Mouse (Mus musculus): ENCODE data around the gene Atrn.

Gene Atrn

DNA sequence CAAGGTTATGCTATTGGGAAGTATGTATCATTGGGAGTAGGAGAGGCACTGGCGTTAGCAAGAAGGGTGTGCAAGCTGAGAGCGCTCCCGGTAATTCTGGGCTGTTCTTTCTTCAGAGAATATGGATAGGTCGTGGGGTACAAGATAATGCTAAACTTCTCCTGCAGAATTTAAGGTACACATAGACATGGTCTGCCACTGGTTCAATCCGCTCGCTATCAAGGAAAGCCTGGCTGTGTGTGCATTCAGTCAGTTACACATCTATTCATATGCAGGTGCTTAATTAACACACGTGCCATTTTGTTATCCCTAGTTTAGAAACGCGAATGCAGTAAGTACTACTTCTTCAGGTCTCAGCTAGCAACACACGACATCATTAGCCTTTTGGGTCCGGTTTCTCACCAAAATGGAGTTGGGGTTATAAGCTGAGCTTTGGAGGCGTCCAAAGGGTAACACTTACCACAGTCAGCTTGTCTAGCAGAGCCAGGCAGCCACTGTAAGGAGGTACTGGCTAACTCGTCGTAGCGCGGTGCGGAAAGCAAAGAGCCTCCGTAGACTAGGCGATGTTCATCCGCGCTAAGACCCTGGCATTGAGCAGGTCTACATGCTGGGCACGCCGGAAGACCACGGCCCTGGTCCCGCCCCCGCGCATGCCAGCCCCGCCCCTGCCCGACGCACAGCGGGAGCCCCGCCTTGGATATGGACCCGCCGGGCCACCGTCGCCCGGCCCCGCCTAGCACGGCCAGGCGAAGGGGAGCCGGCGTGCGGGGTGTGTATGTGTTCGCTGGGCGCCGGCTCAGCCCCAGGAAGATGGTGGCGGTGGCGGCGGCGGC lies at the start of gene Atrn, which contains the start of gene 4930402H24Rik:
Gene Atrn, plus strand, starts transcription at position 745 of the 833 bp plus-strand sequence.
Gene 4930402H24Rik, minus strand, starts transcription at position 656 of the 833 bp plus-strand sequence.
- peak; percentile 94 for DNase-seq

GRCm38 (mm10) chr2:130862091-130862490 lies 44.2 kb upstream of the Atrn start:
- no peak for DNase-seq

DNA sequence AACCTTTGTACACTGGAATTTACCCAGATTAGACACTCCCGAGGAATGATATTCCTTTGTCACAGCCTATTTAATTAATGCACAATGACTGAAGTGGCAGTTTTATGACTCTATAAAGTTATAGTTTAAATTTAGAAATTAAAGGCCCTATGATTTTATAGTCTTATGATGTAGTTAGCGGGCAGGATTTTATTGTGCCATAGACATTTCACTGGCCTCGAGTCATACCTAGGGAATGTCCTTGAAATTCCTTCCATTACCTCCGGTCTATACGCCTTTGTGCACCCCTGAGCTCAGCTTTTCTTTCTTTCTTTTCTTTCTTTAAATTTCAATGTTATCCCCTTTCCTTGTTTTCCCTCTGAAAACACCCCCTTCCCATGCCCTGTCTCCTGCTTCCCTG lies 35.4 kb upstream of the Atrn start:
- DNase-seq = no peak

DNA sequence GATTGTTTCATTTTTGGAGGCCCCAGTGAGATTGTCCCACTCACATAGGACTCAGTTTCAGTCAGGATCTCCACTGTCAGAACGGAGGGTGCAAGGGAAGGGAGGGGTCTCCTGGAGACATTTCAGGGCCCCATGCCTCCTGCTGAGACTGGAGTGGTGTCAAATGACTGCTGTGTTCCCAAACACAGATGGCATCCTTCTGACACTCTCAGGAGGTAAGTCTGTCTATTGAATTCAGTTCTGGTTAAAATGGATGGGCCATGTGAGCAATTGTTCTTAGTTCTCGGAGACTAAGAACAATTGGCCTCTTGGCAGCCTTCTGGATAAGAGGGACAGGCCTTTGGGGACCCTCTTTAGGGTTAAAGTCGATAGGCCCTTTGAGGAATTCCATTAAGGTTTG lies 28.9 kb upstream of the Atrn start:
- DNase-seq = no peak

DNA sequence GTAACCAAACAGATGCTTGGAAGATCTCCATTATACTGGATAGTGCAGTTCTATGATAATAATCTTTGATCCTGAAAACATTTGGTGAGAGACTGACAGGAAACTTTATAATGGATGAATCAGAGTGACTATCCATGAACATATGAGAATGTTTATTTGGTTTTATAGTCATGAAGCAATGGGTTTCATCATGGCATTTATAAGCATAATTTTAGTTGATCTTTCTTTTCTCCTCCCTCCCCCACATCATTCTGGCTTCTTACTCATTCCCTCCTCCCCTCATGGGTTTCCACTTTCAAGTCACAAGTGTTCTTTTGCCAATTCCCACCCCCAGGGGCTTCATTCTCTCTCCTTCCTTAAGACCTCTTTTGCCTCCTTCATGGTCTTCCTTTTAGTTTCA lies 19.3 kb upstream of the Atrn start:
- no peak for DNase-seq

DNA sequence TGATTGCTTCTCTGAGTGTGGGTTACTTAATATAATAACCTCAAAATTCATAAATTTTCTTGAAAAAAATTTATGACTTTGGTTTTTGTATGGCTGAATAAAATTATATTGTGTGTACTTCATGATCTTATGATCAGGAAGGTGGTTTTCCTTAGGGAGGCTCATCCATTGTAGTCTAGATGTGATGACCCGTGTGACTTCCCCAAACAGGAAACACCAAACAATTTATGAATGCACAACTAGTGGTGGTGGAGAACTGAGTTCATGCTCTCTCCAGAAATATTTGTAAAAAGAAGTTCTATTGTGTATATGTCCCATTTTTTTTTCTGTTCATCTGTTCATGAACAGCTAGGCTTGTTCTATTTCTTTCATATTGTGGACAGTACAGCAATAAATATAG lies 18.8 kb upstream of the Atrn start:
- DNase-seq = no peak

GRCm38 (mm10) chr2:130896944-130897343 lies 9.4 kb upstream of the Atrn start:
- no peak for DNase-seq

DNA sequence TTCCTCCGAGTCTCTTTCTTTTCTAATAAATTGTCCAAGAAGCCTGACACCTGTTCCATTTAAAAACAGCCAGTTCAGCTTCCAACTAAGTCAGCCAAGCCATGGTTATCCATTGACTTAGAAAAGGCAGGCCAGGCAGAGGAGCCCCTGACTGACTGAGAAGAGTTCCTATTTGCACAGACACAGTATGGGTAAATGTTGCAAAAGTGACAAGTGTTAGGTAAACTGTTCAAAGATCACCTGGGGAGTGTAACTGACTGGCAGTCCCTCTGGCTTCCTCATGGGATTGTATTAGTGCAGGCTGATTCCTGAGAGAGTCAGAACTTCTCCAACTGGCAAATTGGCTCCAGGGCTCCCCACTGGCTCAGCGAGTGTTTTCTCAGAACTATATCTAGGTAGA lies 8.4 kb upstream of the Atrn start:
- DNase-seq = no peak

DNA sequence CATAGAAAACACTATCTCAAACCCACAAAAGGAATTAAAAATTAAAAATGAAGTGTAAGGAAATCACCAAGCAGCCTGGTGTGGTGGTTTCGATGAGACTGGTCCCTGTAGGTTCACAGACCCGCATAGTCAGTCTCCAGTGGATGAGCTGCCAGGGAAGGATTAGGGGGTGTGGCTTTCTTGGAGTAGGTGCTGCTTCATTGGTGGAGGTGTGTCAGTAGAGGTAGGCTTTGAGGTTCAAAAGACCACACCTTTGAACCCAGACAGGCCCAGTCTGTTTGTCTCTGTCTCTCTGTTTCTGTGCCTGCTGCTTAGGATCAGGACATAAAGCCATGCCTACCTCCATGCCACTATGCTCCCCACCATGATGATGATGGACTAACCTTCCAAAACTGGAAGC lies 7.5 kb upstream of the Atrn start:
- no peak for DNase-seq

- DNase-seq = peak; percentile 26
Measured at GRCm38 (mm10) chr2:130906584-130907315, 455 bp downstream of the Atrn start.

- no peak for DNase-seq
Measured at GRCm38 (mm10) chr2:130911691-130912090, 5.4 kb downstream of the Atrn start.

- DNase-seq = peak; percentile 10
Measured at GRCm38 (mm10) chr2:130914873-130915272, 8.6 kb downstream of the Atrn start.

- no peak for DNase-seq
Measured at GRCm38 (mm10) chr2:130916521-130917147, 10.3 kb downstream of the Atrn start.

DNA sequence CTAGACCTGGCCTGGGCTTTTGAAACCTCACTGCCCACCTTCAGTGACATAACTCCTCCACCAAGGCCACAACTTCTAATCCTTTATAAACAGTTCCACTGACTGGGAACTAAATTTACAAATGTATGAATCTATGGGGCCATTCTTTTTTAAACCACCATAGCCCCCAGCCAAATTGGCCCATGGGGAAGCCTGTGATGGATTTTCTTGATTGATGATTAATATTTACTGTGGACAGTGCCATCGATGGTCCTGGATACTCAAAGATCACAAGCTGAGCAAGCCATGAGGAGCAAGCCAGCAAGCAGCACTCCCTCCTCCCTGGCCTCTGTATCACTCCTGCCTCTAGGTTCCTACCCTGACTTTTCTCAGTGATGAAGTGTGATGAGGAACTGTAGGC lies 11.4 kb downstream of the Atrn start:
- no peak for DNase-seq

DNA sequence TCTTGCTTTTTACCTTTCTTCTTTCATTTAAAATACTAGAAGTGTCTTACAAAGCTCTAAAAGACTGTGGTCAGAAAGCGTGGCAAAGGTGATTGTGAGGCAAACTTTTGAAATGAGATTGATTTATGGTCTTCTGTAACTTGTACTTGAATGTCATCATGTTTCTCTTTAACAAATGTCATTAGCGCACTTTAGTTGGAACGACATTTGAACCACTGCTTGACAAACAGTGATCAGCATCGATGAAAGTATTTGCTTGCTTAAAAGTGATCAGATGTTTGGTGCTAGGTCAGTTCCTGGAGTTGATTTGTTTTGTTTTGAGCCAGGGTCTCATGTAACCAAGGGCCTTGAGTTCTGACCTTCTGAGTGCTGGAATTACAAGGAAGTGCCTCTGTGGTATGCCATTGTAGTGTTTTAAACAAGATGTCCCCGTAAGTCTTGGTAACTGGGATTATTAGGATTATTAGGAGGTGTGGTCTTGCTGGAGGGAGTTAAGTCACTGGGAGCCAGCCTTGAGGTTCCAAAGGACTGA lies 12.8 kb downstream of the Atrn start:
- DNase-seq = no peak

DNA sequence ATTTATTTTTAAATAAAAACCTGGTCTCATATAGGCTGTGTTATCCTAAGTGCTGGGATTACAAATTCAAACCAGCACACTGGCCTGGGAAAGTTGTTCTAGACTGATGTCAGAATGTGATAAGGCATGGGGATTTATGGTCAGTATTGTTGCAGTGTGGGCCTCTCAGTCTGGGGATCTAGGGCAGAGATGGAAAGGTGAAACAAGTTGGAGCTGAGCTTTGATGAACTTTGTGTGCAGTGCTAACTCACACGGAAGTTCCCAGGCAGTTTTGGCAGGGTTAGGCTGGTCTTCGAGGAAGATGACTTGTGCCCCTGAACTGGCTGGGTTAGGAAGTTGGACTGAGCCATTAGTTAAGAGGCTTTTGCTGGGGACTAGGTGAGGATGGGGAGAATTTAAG lies 18.7 kb downstream of the Atrn start:
- DNase-seq = no peak

DNA sequence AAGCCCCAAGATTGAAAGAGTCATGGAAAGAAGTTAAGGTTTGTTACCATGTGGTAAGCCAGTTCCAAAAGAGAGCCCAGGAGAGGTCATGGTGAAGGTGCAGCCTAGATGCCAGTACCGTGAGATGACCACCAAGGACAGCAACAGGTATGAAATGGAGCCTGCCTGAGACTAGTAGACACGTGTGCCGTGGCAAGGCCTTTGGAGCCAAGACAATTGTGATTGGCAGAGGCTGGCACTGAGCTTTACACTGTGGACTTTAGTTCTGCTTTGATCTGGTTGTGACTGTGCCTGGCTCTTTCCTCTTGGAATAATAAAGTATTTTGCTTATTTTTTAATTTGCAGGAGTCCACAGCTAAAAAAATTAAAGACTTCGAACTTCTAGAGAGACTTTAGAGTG lies 21.7 kb downstream of the Atrn start:
- no peak for DNase-seq

GRCm38 (mm10) chr2:130928530-130928929 lies 22.2 kb downstream of the Atrn start:
- DNase-seq = no peak

- DNase-seq = no peak
Measured at GRCm38 (mm10) chr2:130929994-130930393, 23.7 kb downstream of the Atrn start.

DNA sequence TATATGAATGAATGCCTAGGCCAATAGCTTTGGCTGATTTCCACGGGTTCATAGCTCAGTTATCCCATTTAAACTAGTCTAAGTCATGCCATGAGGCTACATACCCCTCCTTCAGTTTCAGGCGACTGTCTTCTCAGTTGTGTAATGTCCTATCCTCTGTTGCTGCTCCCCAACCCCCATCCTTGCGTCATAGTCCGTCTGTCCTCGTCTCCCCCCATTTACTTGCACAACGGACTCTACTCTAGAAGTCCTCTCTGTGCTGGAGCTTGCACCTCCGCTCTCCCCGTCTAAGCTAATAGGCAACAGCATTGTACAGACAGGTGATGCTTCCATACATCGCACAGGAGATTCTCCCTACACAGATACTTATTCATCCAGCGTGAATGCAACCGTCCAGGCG lies 26.6 kb downstream of the Atrn start:
- peak; percentile 31 for DNase-seq

DNA sequence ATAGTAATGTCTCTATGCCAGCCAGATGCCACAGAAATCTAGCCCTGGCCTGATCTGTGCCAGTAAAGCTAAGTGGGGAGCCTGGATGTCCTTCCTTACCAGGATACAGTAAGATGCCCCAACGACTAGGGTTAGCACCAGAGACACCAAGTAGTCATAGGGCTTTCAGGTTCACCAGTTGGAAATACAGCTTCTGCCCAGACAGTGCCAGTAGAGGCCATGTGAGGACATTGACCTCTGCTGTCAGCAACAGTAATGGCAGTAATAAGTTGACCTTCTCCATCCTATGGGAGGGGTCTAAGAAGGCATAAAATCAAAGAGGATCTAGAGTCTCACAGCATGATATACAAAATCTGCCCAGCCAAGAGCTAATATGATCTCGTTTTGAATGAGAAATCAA lies 43.5 kb downstream of the Atrn start:
- DNase-seq = no peak

- peak; percentile 90 for DNase-seq
Measured at GRCm38 (mm10) chr2:130950548-130950947, 44.3 kb downstream of the Atrn start.

GRCm38 (mm10) chr2:130958906-130959305 lies 52.6 kb downstream of the Atrn start:
- no peak for DNase-seq

All from lung, postnatal 10 days (tissue).